11 mouse cellular contexts compared by ENCODE assay signal in the genomic region with DNA sequence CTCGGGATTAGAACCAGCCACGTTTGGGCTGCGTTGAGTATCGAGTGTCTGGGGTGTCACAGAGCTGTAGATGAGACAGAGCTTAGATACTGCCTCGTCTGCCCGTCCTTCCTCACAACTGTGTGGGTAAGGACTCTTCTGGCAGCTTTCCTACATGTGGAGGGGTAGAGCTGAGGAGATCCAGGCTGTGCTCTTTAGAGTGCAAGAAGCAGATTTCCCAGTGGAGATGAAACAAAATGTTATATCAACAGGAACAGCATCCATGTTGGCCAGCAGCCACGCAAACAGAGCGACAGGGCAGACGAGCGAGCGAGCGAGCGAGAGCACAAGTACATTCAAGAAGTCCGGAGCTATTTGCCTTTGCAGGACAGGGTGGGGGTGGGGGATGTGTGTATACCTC. TPM values are rescaled to one million over a fixed set of nuclear protein-coding genes. Genes with fewer than 3 reads are reported as not detected.
DNase-seq lines count a peak whose midpoint lies in the region; ATAC-seq and TF ChIP-seq lines count a peak whose summit lies in the region.
"Had no signal": no experiment of that assay in that cellular context is flagged by ENCODE, and none has a peak within 500 bp of the region (broad histone marks: within the 10 kb centered on the region; RNA-seq: fewer than 3 reads in every experiment).

No protein-coding gene starts in this region.

- 61% methylated on average over 14 of the region's 14 CpGs for WGBS in kidney, postnatal 0 days
- 18% methylated on average over 14 of the region's 14 CpGs for WGBS in lung, embryonic 16.5 days

- no peaks in the 10 kb centered on the region for H3K36me3 ChIP-seq in kidney, postnatal 0 days (ENCODE audit: insufficient read depth, low read length)
- no peaks in the 10 kb centered on the region for H3K36me3 ChIP-seq in lung, embryonic 16.5 days (ENCODE audit: control insufficient read depth, insufficient read depth, low read length)
- H3K36me3 ChIP-seq: liver, embryonic 15.5 days had no signal

- peak; percentile 49 for DNase-seq in cerebellum, adult 11-12 months
- DNase-seq in cerebellum, postnatal 4 days (ENCODE audit: low spot score in 2 of 2): no peak
- peak; percentile 42 for DNase-seq in kidney, postnatal 0 days (ENCODE audit: low spot score)
- DNase-seq in kidney, postnatal 25 days: no peak
- DNase-seq in brain, adult 2 months (ENCODE audit: low read depth, low spot score): peak; percentile 80
- DNase-seq in c-Kit-positive CD71-positive TER-119-positive erythroid progenitor cells, embryonic 14.5 days (ENCODE audit: low spot score): no peak
- no peak for DNase-seq in thymus, postnatal 36 days
- DNase-seq: adrenal gland, adult 2 months; heart, postnatal 36 days had no signal

- no peaks in the 10 kb centered on the region for H3K9me3 ChIP-seq in kidney, postnatal 0 days (replicated peaks; ENCODE audit: low read length)
- no peaks in the 10 kb centered on the region for H3K9me3 ChIP-seq in lung, embryonic 16.5 days (ENCODE audit: control insufficient read depth, low read length)
- H3K9me3 ChIP-seq: liver, embryonic 15.5 days had no signal

- no peak overlapping the region for H3K9ac ChIP-seq in kidney, postnatal 0 days (ENCODE audit: low read depth, low read length)
- H3K9ac ChIP-seq in lung, embryonic 16.5 days (ENCODE audit: low read length): no peak overlapping the region
- H3K9ac ChIP-seq: liver, embryonic 15.5 days had no signal

- H3K27me3 ChIP-seq in kidney, postnatal 0 days (ENCODE audit: insufficient read depth, low read length): peaks cover 13% of the 10 kb centered on the region
- peaks cover 12% of the 10 kb centered on the region for H3K27me3 ChIP-seq in lung, embryonic 16.5 days (ENCODE audit: control insufficient read depth, insufficient read depth, low read depth, low read length)

- no peak for ATAC-seq in kidney, postnatal 0 days (replicated peaks; ENCODE audit: low FRiP score, low read depth)
- peak; percentile 25; the same call in 1 of the 2 replicates for ATAC-seq in lung, embryonic 16.5 days (ENCODE audit: low read depth)

- no peak overlapping the region for H3K4me2 ChIP-seq in kidney, postnatal 0 days (ENCODE audit: low read length)
- H3K4me2 ChIP-seq in lung, embryonic 16.5 days (ENCODE audit: low read depth, low read length): peak overlapping the region; percentile 28
- H3K4me2 ChIP-seq: liver, embryonic 15.5 days had no signal

- no peak overlapping the region for H3K27ac ChIP-seq in kidney, postnatal 0 days
- H3K27ac ChIP-seq in lung, embryonic 16.5 days (ENCODE audit: low read length): no peak overlapping the region
- H3K27ac ChIP-seq: liver, embryonic 15.5 days had no signal

- no peaks in the 10 kb centered on the region for H3K4me1 ChIP-seq in kidney, postnatal 0 days (replicated peaks; ENCODE audit: insufficient read depth, low read length)
- peaks cover 11% of the 10 kb centered on the region for H3K4me1 ChIP-seq in lung, embryonic 16.5 days (replicated peaks; ENCODE audit: control insufficient read depth, insufficient read depth, low read length)
- H3K4me1 ChIP-seq: liver, embryonic 15.5 days had no signal

- H3K4me3 ChIP-seq in kidney, postnatal 0 days (replicated peaks; ENCODE audit: low read depth, low read length): no peak overlapping the region
- H3K4me3 ChIP-seq in lung, embryonic 16.5 days (ENCODE audit: low read length): no peak overlapping the region
- H3K4me3 ChIP-seq: liver, embryonic 15.5 days had no signal

- TF ChIP-seq CTCF in kidney, postnatal 0 days (IDR thresholded peaks at IDR 0.05; ENCODE audit: low read depth): no peak

RNA-seq across cellular contexts. Expression of a gene that starts 3.1 kb away (rescaled TPM):
- polyA plus RNA-seq in kidney, postnatal 0 days (2015; fragmentation: Nextera tagmentation; extraction: Ambion mirVana): 0.92 and 1.3 TPM in 2 replicates
- polyA plus RNA-seq in lung, embryonic 16.5 days (2015; fragmentation: Nextera tagmentation; extraction: Ambion mirVana): 0.97 and 0.98 TPM in 2 replicates
- polyA plus RNA-seq: liver, embryonic 15.5 days had no signal

RNA-seq across cellular contexts. Expression of a gene that starts 55.8 kb away (rescaled TPM):
- polyA plus RNA-seq in kidney, postnatal 0 days (2015; fragmentation: Nextera tagmentation; extraction: Ambion mirVana): 29.9 and 33.8 TPM in 2 replicates
- polyA plus RNA-seq in lung, embryonic 16.5 days (2015; fragmentation: Nextera tagmentation; extraction: Ambion mirVana): 29.2 and 30.3 TPM in 2 replicates

Comparison
In these comparisons a context has a peak if more than half of its experiments do, and no peak if none do; other contexts are left out.
1. DNase-seq: peak in cerebellum, adult 11-12 months (single experiment), kidney, postnatal 0 days (single experiment) and brain, adult 2 months (single experiment); none in cerebellum, postnatal 4 days (0 of 2), kidney, postnatal 25 days (0 of 2), c-Kit-positive CD71-positive TER-119-positive erythroid progenitor cells, embryonic 14.5 days (single experiment) and thymus, postnatal 36 days (0 of 2).